Mouse (Mus musculus): ENCODE measurements at regions not wholly inside any gene's neighbourhood (a gene's known extent, or its start where the extent isn't known, plus 50 kb on each side); places are given as distances from the start of the nearest gene placed in this dataset.

DNA sequence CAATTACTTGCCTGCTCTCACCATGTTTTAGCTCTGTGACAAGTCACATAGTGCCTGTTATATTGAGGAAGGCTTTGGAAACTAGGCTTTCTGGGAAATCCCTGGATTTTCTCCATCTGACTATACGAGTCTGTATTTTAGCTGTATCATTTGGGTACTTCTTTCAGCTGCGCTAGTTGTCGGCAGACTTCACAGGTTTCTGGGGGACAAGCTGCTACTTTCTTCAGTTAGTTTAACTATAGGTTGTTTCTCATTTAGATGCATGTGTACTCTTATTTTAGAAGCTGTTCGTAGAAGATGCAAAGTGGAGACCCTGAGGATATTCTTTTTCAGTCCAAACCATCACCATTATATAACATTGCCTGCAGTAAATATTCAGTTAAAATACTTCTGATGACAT, 86.3 kb upstream of the Egfl6 start:
- TF ChIP-seq POLR2A (IDR thresholded peaks at IDR 0.05; ENCODE audit: low read depth, low read length) (no peak), CTCF (IDR thresholded peaks at IDR 0.05; ENCODE audit: extremely low read depth, insufficient read depth, insufficient read length, insufficient replicate concordance) (no peak)

All from spleen, adult 2 months (tissue).